Mouse (Mus musculus) MEL (cell line): Measurements from ENCODE around the gene Coro1b. TPM values are rescaled to one million over a fixed set of nuclear protein-coding genes. Genes with fewer than 3 reads are reported as not detected.

Experiments
- DNase-seq: peaks from one replicate; pipeline ENCODE4 v3.0.0; 2011; ENCODE audit warnings: low read depth, low spot score
- H3K27ac ChIP-seq: 2 replicates; pipeline ENCODE4 v1.5.1; 2012; ENCODE audit warnings: low read depth, mild to moderate bottlenecking, control low read depth, low read length, moderate library complexity; ENCODE audit not compliant: control insufficient read depth
- H3K27me3 ChIP-seq, 2 experiments: fragments of 150-350 bp in 1 of 2; sonication (generic) in 1 of 2; 2 replicates each; pipeline ENCODE4 v1.6.1; 2012; ENCODE audit warnings: low read length in 2 of 2, mild to moderate bottlenecking in 2 of 2, improper control_type of control experiment in 1 of 2, moderate library complexity in 1 of 2; ENCODE audit not compliant: insufficient read depth in 2 of 2, control insufficient read depth in 1 of 2
- H3K36me3 ChIP-seq, 2 experiments: 2 replicates each; pipeline ENCODE4 v1.6.1; 2012 to 2014; ENCODE audit warnings: low read length in 2 of 2, improper control_type of control experiment in 1 of 2, inconsistent platforms in 1 of 2, mild to moderate bottlenecking in 1 of 2; ENCODE audit not compliant: insufficient read depth in 2 of 2, control insufficient read depth in 1 of 2
- H3K4me1 ChIP-seq, 2 experiments: fragments of 150-350 bp in 1 of 2; sonication (generic) in 1 of 2; 2 replicates each; pipeline ENCODE4 v1.6.1; 2012; ENCODE audit warnings: low read length in 2 of 2, improper control_type of control experiment in 1 of 2, mild to moderate bottlenecking in 1 of 2; ENCODE audit not compliant: insufficient read depth in 2 of 2, control insufficient read depth in 1 of 2
- H3K4me3 ChIP-seq, 2 experiments: fragments of 150-350 bp in 1 of 2; sonication (generic) in 1 of 2; 2 replicates each; pipeline ENCODE4 v1.5.1; 2012; ENCODE audit warnings: low read depth in 2 of 2, low read length in 2 of 2, mild to moderate bottlenecking in 2 of 2, moderate library complexity in 2 of 2, control low read depth in 1 of 2, improper control_type of control experiment in 1 of 2; ENCODE audit not compliant: control insufficient read depth in 1 of 2, insufficient read depth in 1 of 2
- H3K79me2 ChIP-seq: 2 replicates; pipeline ENCODE4 v1.6.1; 2012; ENCODE audit warnings: mild to moderate bottlenecking, low read length, moderate library complexity; ENCODE audit not compliant: control insufficient read depth, poor library complexity, insufficient read depth
- H3K9ac ChIP-seq: 2 replicates; pipeline ENCODE4 v1.6.1; 2012; ENCODE audit warnings: low read depth, mild to moderate bottlenecking, control low read depth, low read length, moderate library complexity; ENCODE audit not compliant: control insufficient read depth, poor library complexity, severe bottlenecking
- H3K9me3 ChIP-seq: fragments of 150-350 bp; sonication (generic); replicated peaks from 2 replicates; pipeline ENCODE4 v1.6.1; 2012; ENCODE audit warnings: mild to moderate bottlenecking, low read length, improper control_type of control experiment, moderate library complexity; ENCODE audit not compliant: insufficient read depth
- BHLHE40 ChIP-seq: IDR thresholded peaks from 2 replicates; pipeline ENCODE4 v1.6.1; 2012; ENCODE audit warnings: low read depth, mild to moderate bottlenecking, inconsistent platforms, low read length, improper control_type of control experiment, borderline replicate concordance
- CHD2 ChIP-seq: IDR thresholded peaks from 2 replicates; pipeline ENCODE4 v1.6.1; 2011; ENCODE audit warnings: low read length, improper control_type of control experiment
- CTCF ChIP-seq, 3 experiments: IDR thresholded peaks in 2 of 3; conservative IDR thresholded peaks in 1 of 3; 2 replicates each; pipeline ENCODE4 v1.5.1; 2011 to 2012; ENCODE audit warnings: low read length in 3 of 3, low read depth in 2 of 3, mild to moderate bottlenecking in 2 of 3, improper control_type of control experiment in 1 of 3, inconsistent platforms in 1 of 3, mixed read lengths in 1 of 3, moderate library complexity in 1 of 3; ENCODE audit not compliant: control insufficient read depth in 1 of 3, insufficient read depth in 1 of 3, poor library complexity in 1 of 3, severe bottlenecking in 1 of 3
- E2F4 ChIP-seq: IDR thresholded peaks from 2 replicates; pipeline ENCODE4 v1.6.1; 2011; ENCODE audit warnings: low read depth, low read length, improper control_type of control experiment, borderline replicate concordance
- ETS1 ChIP-seq: IDR thresholded peaks from 2 replicates; pipeline ENCODE4 v1.6.1; 2012; ENCODE audit warnings: low read depth, mild to moderate bottlenecking, inconsistent platforms, low read length, improper control_type of control experiment, moderate library complexity
- HCFC1 ChIP-seq: IDR thresholded peaks from 2 replicates; pipeline ENCODE4 v1.6.1; 2012; ENCODE audit warnings: low read depth, mild to moderate bottlenecking, inconsistent platforms, low read length, improper control_type of control experiment, moderate library complexity
- KAT2A ChIP-seq: conservative IDR thresholded peaks from 2 replicates; pipeline ENCODE4 v1.6.1; 2012; ENCODE audit warnings: low read depth, low read length, improper control_type of control experiment, inconsistent platforms
- MAFK ChIP-seq: IDR thresholded peaks from 2 replicates; pipeline ENCODE4 v1.6.1; 2011; ENCODE audit warnings: low read depth, mild to moderate bottlenecking, low read length, improper control_type of control experiment, borderline replicate concordance
- MYC ChIP-seq: IDR thresholded peaks from 2 replicates; pipeline ENCODE4 v1.6.1; 2011; ENCODE audit warnings: low read depth, mild to moderate bottlenecking, low read length, improper control_type of control experiment, moderate library complexity
- NELFE ChIP-seq: IDR thresholded peaks from 2 replicates; pipeline ENCODE4 v1.6.1; 2011; ENCODE audit warnings: low read depth, low read length, improper control_type of control experiment
- POLR2A ChIP-seq, 2 experiments: IDR thresholded peaks; 2 replicates each; pipeline ENCODE4 v1.6.1; 2011 to 2012; ENCODE audit warnings: low read length in 2 of 2, mild to moderate bottlenecking in 2 of 2, control low read depth in 1 of 2, improper control_type of control experiment in 1 of 2, low read depth in 1 of 2, moderate library complexity in 1 of 2; ENCODE audit not compliant: control insufficient read depth in 1 of 2, insufficient read depth in 1 of 2, poor library complexity in 1 of 2
- RAD21 ChIP-seq: IDR thresholded peaks from 2 replicates; pipeline ENCODE4 v1.6.1; 2011; ENCODE audit warnings: mild to moderate bottlenecking, low read depth, low read length, improper control_type of control experiment
- SMC3 ChIP-seq: IDR thresholded peaks from 2 replicates; pipeline ENCODE4 v1.6.1; 2011; ENCODE audit warnings: low read depth, low read length, improper control_type of control experiment
- TBP ChIP-seq: IDR thresholded peaks from 2 replicates; pipeline ENCODE4 v1.8.0; 2011; ENCODE audit warnings: low read depth, low read length, improper control_type of control experiment
- TCF12 ChIP-seq: IDR thresholded peaks from 2 replicates; pipeline ENCODE4 v1.6.1; 2014; ENCODE audit warnings: low read depth, mild to moderate bottlenecking, inconsistent platforms, low read length, improper control_type of control experiment, moderate library complexity
- UBTF ChIP-seq: IDR thresholded peaks from 2 replicates; pipeline ENCODE4 v1.6.1; 2012; ENCODE audit warnings: low read depth, mild to moderate bottlenecking, inconsistent platforms, low read length, improper control_type of control experiment, moderate library complexity, borderline replicate concordance; ENCODE audit not compliant: insufficient read depth
- USF1 ChIP-seq: IDR thresholded peaks from 2 replicates; pipeline ENCODE4 v1.6.1; 2014; ENCODE audit warnings: low read depth, mild to moderate bottlenecking, inconsistent platforms, low read length, improper control_type of control experiment, moderate library complexity
- polyA plus RNA-seq, 2 experiments: library from polyadenylated mRNA; stranded (reverse) in 1 of 2; unstranded in 1 of 2; fragments of >175 nt in 1 of 2; fragments of >200 nt in 1 of 2; gene quantifications; 2 replicates each; pipeline versions ENCODE4 v1.2.1 to v1.2.4; 2012; ENCODE audit warnings: low replicate concordance in 2 of 2, low read depth in 1 of 2; ENCODE audit not compliant: insufficient read length in 2 of 2, insufficient read depth in 1 of 2, missing spikeins in 1 of 2
- total RNA-seq: library from RNA; depleted of rRNA; stranded (reverse); fragments of 300-350 nt; gene quantifications from 2 replicates; pipeline ENCODE4 v1.2.3, GENCODE M21; 2012

The Coro1b gene
- total and polyA plus RNA-seq, 3 experiments, result 55.5 to 111 TPM; not detected in 1

DNA sequence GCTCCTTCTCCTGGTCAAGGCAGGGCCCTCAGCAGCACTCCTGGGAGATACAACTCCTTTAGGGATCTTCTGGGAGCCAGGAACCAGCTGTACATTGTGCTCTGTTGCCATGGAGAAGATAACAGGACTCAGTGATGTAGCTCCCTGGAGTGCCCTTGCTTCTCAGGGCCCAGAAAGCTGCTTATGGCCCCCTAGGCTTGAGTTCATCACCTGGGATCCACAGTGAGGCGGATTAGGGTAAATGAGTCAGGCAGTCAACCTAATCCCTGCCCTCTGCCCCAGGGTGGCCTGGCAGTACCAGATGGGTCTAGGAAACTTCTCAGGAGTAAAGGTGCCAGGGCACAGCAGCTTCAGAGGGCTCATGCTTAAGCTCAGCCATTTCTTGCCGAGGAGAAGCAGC, 9.0 kb upstream of the Coro1b start, which contains the start of gene Gpr152:
Gene Gpr152 (plus strand): TSS at position 342 of the 400 bp plus-strand sequence.
- Histone ChIP-seq H3K27ac (no peak within 1 kb of the TSS), H3K9me3 (no peaks in the 10 kb centered on the region), H3K4me1 (no peaks in the 10 kb centered on the region), H3K9ac (no peak within 1 kb of the TSS), H3K4me3 (no peak within 1 kb of the TSS), H3K36me3 (no peaks in the 10 kb centered on the region), H3K27me3 (no peaks in the 10 kb centered on the region; a peak in 1 of 4 replicates), H3K79me2 (no peaks in the 10 kb centered on the region)
- no peak for DNase-seq
- TF ChIP-seq MYC (no peak), CHD2 (no peak), UBTF (no peak), RAD21 (no peak), SMC3 (no peak), USF1 (no peak), HCFC1 (no peak), TCF12 (no peak), TBP (no peak), POLR2A (IDR thresholded peaks at IDR 0.05; ENCODE audit: control insufficient read depth in 1 of 2, insufficient read depth in 1 of 2, low read depth in 1 of 2, low read length in 2 of 2, poor library complexity in 1 of 2) (no peak), CTCF (IDR thresholded peaks at IDR 0.05 in 2 of 3, conservative IDR thresholded peaks at IDR 0.05 in 1 of 3; ENCODE audit: control insufficient read depth in 1 of 3, insufficient read depth in 1 of 3, low read depth in 2 of 3, low read length in 3 of 3, poor library complexity in 1 of 3, severe bottlenecking in 1 of 3) (no peak), BHLHE40 (no peak)

DNA sequence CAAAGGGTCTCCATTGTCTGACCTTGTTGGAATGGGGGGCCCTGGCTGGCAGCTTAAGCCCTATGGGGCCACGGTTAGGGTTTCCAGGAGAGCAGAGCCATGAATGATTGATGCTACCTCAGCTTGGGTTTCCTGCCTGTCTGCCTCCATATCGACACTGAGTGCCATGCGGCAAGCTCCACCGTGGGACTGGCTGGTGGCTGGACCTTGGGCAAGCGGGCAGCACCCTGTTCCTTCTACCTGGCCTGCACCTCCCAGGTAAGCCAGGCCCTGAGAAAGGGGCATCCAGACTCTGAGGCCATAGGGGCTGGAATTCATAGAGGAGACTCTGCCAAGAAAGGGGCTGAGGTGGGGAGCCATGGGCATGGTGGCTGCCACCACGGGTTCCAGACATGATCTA, 8.3 kb upstream of the Coro1b start:
- TF ChIP-seq MAFK (no peak), KAT2A (no peak), ETS1 (no peak), RAD21 (no peak), CHD2 (no peak), NELFE (no peak), E2F4 (no peak)
- no peaks in the 10 kb centered on the region for H3K36me3 ChIP-seq
- H3K9ac ChIP-seq, result no peak overlapping the region
- H3K27me3 ChIP-seq, result no peaks in the 10 kb centered on the region; a peak in 1 of 4 replicates
- no peak for DNase-seq
- H3K9me3 ChIP-seq, result no peaks in the 10 kb centered on the region
- no peak overlapping the region for H3K27ac ChIP-seq
- no peaks in the 10 kb centered on the region for H3K79me2 ChIP-seq
- H3K4me3 ChIP-seq, result no peak overlapping the region
- H3K4me1 ChIP-seq, result no peaks in the 10 kb centered on the region
